Mouse (Mus musculus): ENCODE data around the gene 5330417C22Rik. TPM values are rescaled to one million over a fixed set of nuclear protein-coding genes. Genes with fewer than 3 reads are reported as not detected.

The 5330417C22Rik gene
- total and polyA plus RNA-seq, 2 experiments from 2014 or later, result 10.7 to 17.3 TPM

DNA sequence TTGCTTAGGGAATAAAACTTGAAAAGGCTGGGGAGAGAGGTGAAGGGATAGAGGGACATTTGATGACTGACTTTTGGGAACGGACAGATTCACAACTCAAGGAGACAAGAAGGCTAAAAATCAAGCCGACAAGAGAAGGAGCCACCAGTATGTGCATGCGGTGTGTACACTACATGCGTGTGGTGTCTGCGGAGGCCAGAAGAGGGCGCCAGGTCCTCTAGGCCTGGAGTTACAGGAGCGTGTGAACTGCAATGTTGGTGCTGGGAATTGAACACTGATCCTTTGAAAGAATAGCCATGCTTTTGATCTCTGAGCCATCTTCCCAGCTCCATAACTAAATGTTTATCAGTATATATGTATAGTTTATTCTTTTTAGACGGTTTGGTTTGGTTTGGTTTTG is 7.8 kb downstream of the 5330417C22Rik start:
- WGBS, result 96% methylated on average over 8 of the region's 8 CpGs
- Histone ChIP-seq H3K9me3 (ENCODE audit: low read length) (no peaks in the 10 kb centered on the region), H3K4me1 (ENCODE audit: insufficient read depth, low read length) (no peaks in the 10 kb centered on the region), H3K36me3 (ENCODE audit: insufficient read depth, low read length) (no peaks in the 10 kb centered on the region), H3K27ac (no peak overlapping the region), H3K9ac (replicated peaks; ENCODE audit: low read length) (no peak overlapping the region), H3K27me3 (ENCODE audit: insufficient read depth, low read length) (no peaks in the 10 kb centered on the region), H3K4me3 (ENCODE audit: low read length) (no peak overlapping the region), H3K4me2 (ENCODE audit: low read depth, low read length) (no peak overlapping the region)
- peak; percentile 4; the same call in 1 of the 2 replicates for TF ChIP-seq CTCF (IDR thresholded peaks at IDR 0.05; ENCODE audit: low read depth)
- DNase-seq (ENCODE audit: low spot score) (no peak), ATAC-seq (no peak)

DNA sequence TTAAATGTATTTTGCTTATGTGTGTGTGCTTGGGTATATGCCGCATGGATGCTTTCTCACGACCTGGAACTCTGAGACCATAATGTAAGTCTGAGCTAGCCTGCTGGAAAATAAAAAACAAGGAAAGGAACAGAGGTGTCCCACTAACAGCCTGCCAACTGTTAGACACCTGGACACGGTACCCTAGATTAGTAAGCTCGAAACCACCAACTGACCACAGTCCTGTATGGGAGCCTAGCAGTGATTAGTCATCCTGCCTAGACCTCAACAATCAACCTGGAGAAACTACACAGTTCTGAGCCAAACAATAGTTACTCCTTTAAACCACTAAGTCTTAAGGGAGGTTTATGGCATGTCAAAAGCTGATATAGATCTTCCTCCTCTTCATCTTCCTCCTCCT is 12.9 kb downstream of the 5330417C22Rik start:
- DNase-seq (ENCODE audit: low spot score) (no peak), ATAC-seq (no peak)
- H3K9ac ChIP-seq (replicated peaks; ENCODE audit: low read length), result no peak overlapping the region
- H3K4me2 ChIP-seq (ENCODE audit: low read depth, low read length), result no peak overlapping the region
- no peak overlapping the region for H3K27ac ChIP-seq
- no peak for TF ChIP-seq CTCF (IDR thresholded peaks at IDR 0.05; ENCODE audit: low read depth)
- H3K4me3 ChIP-seq (ENCODE audit: low read length), result no peak overlapping the region
- no peaks in the 10 kb centered on the region for H3K9me3 ChIP-seq (ENCODE audit: low read length)
- no peaks in the 10 kb centered on the region for H3K4me1 ChIP-seq (ENCODE audit: insufficient read depth, low read length)
- H3K27me3 ChIP-seq (ENCODE audit: insufficient read depth, low read length), result no peaks in the 10 kb centered on the region
- 87% methylated on average over 4 of the region's 4 CpGs for WGBS
- no peaks in the 10 kb centered on the region for H3K36me3 ChIP-seq (ENCODE audit: insufficient read depth, low read length)

DNA sequence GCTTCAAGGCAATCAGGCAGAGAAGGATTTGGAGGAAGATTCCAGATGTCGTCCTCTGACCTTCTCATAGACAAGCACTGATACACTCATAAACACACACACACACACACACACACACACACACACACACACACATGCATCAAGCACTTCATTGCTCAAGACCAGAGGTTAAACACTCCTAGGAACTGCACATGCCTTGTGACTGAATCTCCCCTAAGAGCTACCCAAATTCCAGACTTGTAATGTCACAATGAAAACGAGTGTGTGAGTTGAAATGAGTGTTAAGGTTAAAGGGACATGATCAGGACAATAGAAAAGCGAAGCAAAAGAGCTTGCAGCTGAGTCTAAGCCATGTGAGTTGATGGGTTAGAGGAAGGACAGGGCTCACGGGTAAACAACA is 18.1 kb downstream of the 5330417C22Rik start:
- Histone ChIP-seq H3K4me3 (ENCODE audit: low read length) (no peak overlapping the region), H3K9me3 (ENCODE audit: low read length) (no peaks in the 10 kb centered on the region), H3K27me3 (ENCODE audit: insufficient read depth, low read length) (no peaks in the 10 kb centered on the region), H3K36me3 (ENCODE audit: insufficient read depth, low read length) (no peaks in the 10 kb centered on the region), H3K27ac (no peak overlapping the region), H3K9ac (replicated peaks; ENCODE audit: low read length) (no peak overlapping the region), H3K4me1 (ENCODE audit: insufficient read depth, low read length) (no peaks in the 10 kb centered on the region), H3K4me2 (ENCODE audit: low read depth, low read length) (no peak overlapping the region)
- 43% methylated on average over 4 of the region's 4 CpGs for WGBS
- no peak for TF ChIP-seq CTCF (IDR thresholded peaks at IDR 0.05; ENCODE audit: low read depth)
- DNase-seq (ENCODE audit: low spot score) (no peak), ATAC-seq (no peak)

DNA sequence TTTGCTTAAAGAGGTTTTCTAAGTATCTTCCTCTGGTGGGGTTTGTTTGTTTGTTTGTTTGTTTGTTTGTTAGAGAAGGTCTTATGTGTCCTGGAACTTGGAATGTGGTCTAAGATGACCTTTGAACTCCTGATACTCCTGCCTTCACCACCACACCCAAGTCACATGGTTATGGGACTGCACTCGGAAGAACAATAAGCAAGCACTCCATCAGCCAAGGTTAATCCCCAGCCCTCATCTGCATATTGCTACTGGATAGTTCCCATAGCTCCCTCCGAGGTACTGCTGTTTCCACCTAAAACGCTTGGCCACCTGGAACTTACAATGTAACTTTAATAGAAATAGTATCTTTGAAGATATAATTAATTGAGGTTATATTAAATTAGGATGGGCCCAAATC is 22.9 kb downstream of the 5330417C22Rik start:
- Histone ChIP-seq H3K27ac (no peak overlapping the region), H3K4me1 (ENCODE audit: insufficient read depth, low read length) (peaks cover 6% of the 10 kb centered on the region), H3K4me2 (ENCODE audit: low read depth, low read length) (no peak overlapping the region), H3K27me3 (ENCODE audit: insufficient read depth, low read length) (no peaks in the 10 kb centered on the region), H3K9ac (replicated peaks; ENCODE audit: low read length) (no peak overlapping the region), H3K36me3 (ENCODE audit: insufficient read depth, low read length) (no peaks in the 10 kb centered on the region), H3K9me3 (ENCODE audit: low read length) (no peaks in the 10 kb centered on the region), H3K4me3 (ENCODE audit: low read length) (no peak overlapping the region)
- no peak for TF ChIP-seq CTCF (IDR thresholded peaks at IDR 0.05; ENCODE audit: low read depth)
- ATAC-seq, result no peak
- 68% methylated on average over 3 of the region's 3 CpGs for WGBS
- DNase-seq (ENCODE audit: low spot score), result no peak

DNA sequence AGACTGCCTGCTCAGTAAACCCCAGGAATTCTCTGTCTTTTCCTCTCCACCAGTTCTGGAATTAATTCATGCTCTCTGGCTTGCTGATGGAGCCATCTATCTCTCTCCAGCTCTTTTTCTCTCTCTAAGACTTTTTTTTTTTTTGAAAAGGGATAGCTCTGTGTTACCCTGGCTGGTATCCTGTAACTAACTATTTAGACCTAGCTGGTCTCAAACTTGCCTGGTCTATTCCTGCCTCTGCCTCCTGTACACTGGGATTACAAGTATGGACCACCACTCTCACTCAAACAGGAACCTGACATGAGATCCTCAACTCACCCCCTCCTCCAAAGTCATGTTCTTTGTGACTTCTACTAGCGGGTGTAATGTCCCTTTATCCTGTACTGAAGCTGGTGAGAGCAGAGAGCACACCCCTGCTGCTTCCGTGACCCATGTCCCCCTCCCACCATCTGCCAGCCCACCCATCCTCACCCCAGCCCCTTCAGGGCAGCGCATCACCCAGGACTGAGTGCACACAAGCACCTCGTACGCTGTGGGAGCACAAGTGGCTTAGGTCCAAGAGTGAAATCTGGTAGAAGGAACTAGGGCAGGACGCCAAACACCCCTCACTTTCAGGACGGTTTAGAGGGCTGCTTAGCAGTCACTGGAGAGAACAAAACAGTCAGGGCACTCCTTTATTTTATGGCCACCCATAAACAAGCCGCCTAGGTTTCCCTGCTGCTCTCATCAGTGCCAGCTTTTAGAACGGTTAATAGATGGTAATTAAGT is 25.4 kb downstream of the 5330417C22Rik start:
- peak; percentile 74 for ATAC-seq
- no peak overlapping the region for H3K9ac ChIP-seq (replicated peaks; ENCODE audit: low read length)
- 10% methylated on average over 9 of the region's 9 CpGs for WGBS
- peaks cover 6% of the 10 kb centered on the region for H3K4me1 ChIP-seq (ENCODE audit: insufficient read depth, low read length)
- peak overlapping the region; percentile 33; the same call in 1 of the 2 replicates for H3K4me2 ChIP-seq (ENCODE audit: low read depth, low read length)
- TF ChIP-seq CTCF (IDR thresholded peaks at IDR 0.05; ENCODE audit: low read depth), result no peak
- no peaks in the 10 kb centered on the region for H3K36me3 ChIP-seq (ENCODE audit: insufficient read depth, low read length)
- peak overlapping the region; percentile 32; the same call in 1 of the 2 replicates for H3K27ac ChIP-seq
- H3K27me3 ChIP-seq (ENCODE audit: insufficient read depth, low read length), result no peaks in the 10 kb centered on the region
- H3K4me3 ChIP-seq (ENCODE audit: low read length), result no peak overlapping the region
- no peaks in the 10 kb centered on the region for H3K9me3 ChIP-seq (ENCODE audit: low read length)
- peak; percentile 87 for DNase-seq (ENCODE audit: low spot score)

DNA sequence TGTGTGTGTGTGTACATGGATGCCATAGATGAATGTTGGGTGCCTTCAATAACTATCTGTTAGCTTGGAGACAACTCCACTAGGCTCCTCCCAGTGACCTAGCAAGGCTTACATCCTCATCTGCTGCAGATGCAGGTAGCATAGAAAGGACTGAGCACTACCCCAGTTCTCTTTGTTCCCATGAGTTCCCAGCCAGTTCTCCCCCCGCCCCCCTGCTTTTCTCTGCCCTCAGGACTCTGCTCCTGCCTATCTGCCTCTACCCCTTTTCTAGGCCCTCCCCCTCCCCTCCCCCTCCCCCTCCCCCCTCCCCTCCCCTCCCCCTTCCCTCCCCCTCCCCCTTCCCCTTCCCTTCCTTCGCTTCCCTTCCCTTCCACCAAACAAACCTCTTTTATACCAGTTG is 26.2 kb downstream of the 5330417C22Rik start:
- H3K4me3 ChIP-seq (ENCODE audit: low read length), result no peak overlapping the region
- no peak overlapping the region for H3K9ac ChIP-seq (replicated peaks; ENCODE audit: low read length)
- no peaks in the 10 kb centered on the region for H3K36me3 ChIP-seq (ENCODE audit: insufficient read depth, low read length)
- ATAC-seq (no peak), DNase-seq (ENCODE audit: low spot score) (no peak)
- H3K27me3 ChIP-seq (ENCODE audit: insufficient read depth, low read length), result no peaks in the 10 kb centered on the region
- peaks cover 6% of the 10 kb centered on the region for H3K4me1 ChIP-seq (ENCODE audit: insufficient read depth, low read length)
- H3K4me2 ChIP-seq (ENCODE audit: low read depth, low read length), result no peak overlapping the region
- no peak overlapping the region for H3K27ac ChIP-seq
- WGBS, result 60% methylated on average over 1 of the region's 2 CpGs
- H3K9me3 ChIP-seq (ENCODE audit: low read length), result no peaks in the 10 kb centered on the region
- TF ChIP-seq CTCF (IDR thresholded peaks at IDR 0.05; ENCODE audit: low read depth), result no peak

Measured in hindbrain, postnatal 0 days (tissue).